Mouse (Mus musculus) hindbrain, embryonic 16.5 days (tissue): ENCODE data around the gene G6pdx. TPM values are rescaled to one million over a fixed set of nuclear protein-coding genes. Genes with fewer than 3 reads are reported as not detected.

Experiments
- ATAC-seq: fragments of 200-750 bp; cut with Nextera tagmentation; 2 replicates; pipeline ENCODE4 v1.8.0; 2017; ENCODE audit warnings: moderate TSS enrichment, moderate library complexity
- H3K27ac ChIP-seq: fragments of 300-500 bp; sonication (generic); 2 replicates; pipeline ENCODE4 v1.5.1; 2014; ENCODE audit warnings: low read depth, mild to moderate bottlenecking, control low read depth, low read length, moderate library complexity
- H3K27me3 ChIP-seq: fragments of 300-500 bp; sonication (generic); replicated peaks from 2 replicates; pipeline ENCODE4 v1.6.1; 2014; ENCODE audit warnings: low read length; ENCODE audit not compliant: control insufficient read depth, insufficient read depth
- H3K36me3 ChIP-seq: fragments of 300-500 bp; sonication (generic); 2 replicates; pipeline ENCODE4 v1.6.1; 2014; ENCODE audit warnings: mild to moderate bottlenecking, low read length, moderate library complexity, mixed read lengths; ENCODE audit not compliant: control insufficient read depth, insufficient read depth
- H3K4me1 ChIP-seq: fragments of 300-500 bp; sonication (generic); 2 replicates; pipeline ENCODE4 v1.6.1; 2014; ENCODE audit warnings: low read depth, low read length; ENCODE audit not compliant: control insufficient read depth, insufficient read depth
- H3K4me2 ChIP-seq: fragments of 300-500 bp; sonication (generic); 2 replicates; pipeline ENCODE4 v1.6.1; 2014; ENCODE audit warnings: mild to moderate bottlenecking, low read length, control low read depth, moderate library complexity
- H3K4me3 ChIP-seq: fragments of 300-500 bp; sonication (generic); 2 replicates; pipeline ENCODE4 v1.5.1; 2014; ENCODE audit warnings: mild to moderate bottlenecking, low read length, control low read depth, moderate library complexity
- H3K9ac ChIP-seq: fragments of 300-500 bp; sonication (generic); 2 replicates; pipeline ENCODE4 v1.6.1; 2014; ENCODE audit warnings: low read depth, mild to moderate bottlenecking, control low read depth, low read length, moderate library complexity
- H3K9me3 ChIP-seq: fragments of 300-500 bp; sonication (generic); 2 replicates; pipeline ENCODE4 v1.6.1; 2014; ENCODE audit warnings: mild to moderate bottlenecking, low read length, moderate library complexity; ENCODE audit not compliant: control insufficient read depth
- WGBS: fragments of 180-500 bp; shearing (Covaris S2); extraction: QIAGEN DNeasy Blood & Tissue Kit; methylation state at CpG from one replicate; pipeline ENCODE4 v1.1.7; 2014; 5-methylcytosine and 5-hydroxymethylcytosine counted together
- polyA plus RNA-seq: library from polyadenylated mRNA; unstranded; fragments of >200 nt; fragmentation: Nextera tagmentation; extraction: Ambion mirVana; gene quantifications from 2 replicates; pipeline ENCODE4 v1.2.1, GENCODE M21; 2015

G6pdx gene
- polyA plus RNA-seq = 46.0 and 50.8 TPM in 2 replicates

DNA sequence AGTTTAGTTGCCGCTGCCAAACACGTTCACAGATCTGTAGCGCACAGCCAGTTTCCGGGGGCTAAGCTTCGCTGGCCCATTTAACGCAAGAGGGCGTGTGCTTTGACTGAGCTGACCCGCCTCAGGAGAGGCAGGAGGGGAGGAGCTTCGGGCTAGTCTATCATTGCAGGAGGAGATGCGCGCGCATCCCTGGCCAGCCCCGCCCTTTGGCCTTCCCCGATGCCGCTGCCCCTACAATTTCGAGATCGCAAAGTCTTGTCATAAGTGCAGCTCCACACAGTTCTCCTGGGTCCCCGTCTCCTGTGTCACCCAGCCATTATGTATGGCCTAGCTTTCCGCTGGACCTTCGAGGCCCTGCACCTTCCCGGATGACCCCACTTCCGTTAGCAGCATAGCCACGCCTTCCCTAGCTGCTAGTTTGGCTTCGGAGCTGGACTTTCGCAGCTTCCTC is at the start of gene G6pdx:
Gene G6pdx (minus strand): TSS at position 369 of the 451 bp plus-strand sequence.
- Histone ChIP-seq H3K9me3 (no peaks in the 10 kb centered on the region), H3K4me1 (peaks cover 7% of the 10 kb centered on the region), H3K36me3 (no peaks in the 10 kb centered on the region), H3K9ac (peak within 1 kb of the TSS; percentile 62), H3K4me3 (peak within 1 kb of the TSS; percentile 57), H3K27me3 (no peaks in the 10 kb centered on the region), H3K27ac (peak within 1 kb of the TSS; percentile 83), H3K4me2 (peak within 1 kb of the TSS; percentile 62)
- 14% methylated on average over 20 of the region's 25 CpGs for WGBS
- ATAC-seq = peak; percentile 88

DNA sequence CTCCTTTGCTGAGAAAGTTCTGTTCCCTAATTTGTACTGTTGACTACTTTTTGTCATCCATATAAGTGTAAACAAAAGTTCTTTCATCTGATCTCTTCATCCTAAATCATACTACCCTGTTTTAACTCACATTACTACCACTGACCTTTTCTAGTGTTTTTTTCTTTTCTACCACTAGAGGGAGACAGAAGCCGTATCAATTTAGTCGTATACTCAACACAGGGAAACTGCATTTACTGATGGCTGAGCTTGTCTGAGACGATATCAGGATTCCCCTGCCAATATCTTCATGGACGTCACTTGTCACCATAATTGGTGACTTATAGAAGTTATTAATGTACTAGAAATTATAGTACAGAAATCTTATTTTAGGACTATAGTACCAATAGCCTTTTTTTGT is 23.8 kb upstream of the G6pdx start:
- Histone ChIP-seq H3K27me3 (no peaks in the 10 kb centered on the region), H3K36me3 (no peaks in the 10 kb centered on the region), H3K9ac (no peak overlapping the region), H3K9me3 (no peaks in the 10 kb centered on the region), H3K4me3 (no peak overlapping the region), H3K27ac (no peak overlapping the region), H3K4me1 (no peaks in the 10 kb centered on the region), H3K4me2 (no peak overlapping the region)
- 11% methylated on average over 4 of the region's 4 CpGs for WGBS
- peak; percentile 90 for ATAC-seq

DNA sequence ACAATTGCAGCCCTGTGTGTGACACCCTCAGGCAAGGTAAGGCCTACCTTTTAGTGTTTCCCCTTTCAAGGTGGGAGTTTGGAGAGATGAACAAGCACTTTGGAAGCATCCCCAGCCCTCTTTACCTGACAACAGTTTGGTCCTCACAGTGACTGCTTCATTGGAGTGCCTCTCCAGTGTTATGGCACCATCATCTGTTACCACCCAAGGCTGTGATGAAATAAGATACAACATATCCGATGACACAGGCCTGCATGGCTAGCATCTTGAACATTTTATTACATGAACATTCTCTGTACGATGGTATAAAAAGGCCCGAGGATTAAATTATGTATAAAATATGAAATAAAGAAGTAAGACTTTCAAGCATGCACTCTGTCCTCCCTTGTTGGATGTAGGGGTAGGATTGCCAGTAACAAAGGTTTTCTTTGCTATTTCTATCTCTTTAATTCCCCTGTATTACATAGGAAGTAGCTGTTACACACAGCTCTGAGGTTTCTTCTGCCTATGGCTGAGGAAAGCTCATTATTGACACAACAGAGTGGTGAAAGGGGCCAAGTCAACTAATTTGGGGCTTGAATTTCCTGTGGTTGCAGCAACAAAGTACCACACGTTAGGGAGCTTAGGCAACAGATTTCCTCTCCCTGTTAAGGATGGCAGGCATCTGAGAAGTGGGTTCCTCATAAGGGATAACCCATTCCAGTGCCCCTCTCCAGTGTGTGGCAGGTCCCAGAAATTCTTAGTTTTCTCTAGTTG is 22.3 kb upstream of the G6pdx start:
- WGBS = 88% methylated on average over 4 of the region's 4 CpGs
- Histone ChIP-seq H3K27me3 (no peaks in the 10 kb centered on the region), H3K27ac (no peak overlapping the region), H3K36me3 (no peaks in the 10 kb centered on the region), H3K4me2 (no peak overlapping the region), H3K9me3 (no peaks in the 10 kb centered on the region), H3K4me1 (no peaks in the 10 kb centered on the region), H3K9ac (no peak overlapping the region), H3K4me3 (no peak overlapping the region)
- ATAC-seq = no peak

DNA sequence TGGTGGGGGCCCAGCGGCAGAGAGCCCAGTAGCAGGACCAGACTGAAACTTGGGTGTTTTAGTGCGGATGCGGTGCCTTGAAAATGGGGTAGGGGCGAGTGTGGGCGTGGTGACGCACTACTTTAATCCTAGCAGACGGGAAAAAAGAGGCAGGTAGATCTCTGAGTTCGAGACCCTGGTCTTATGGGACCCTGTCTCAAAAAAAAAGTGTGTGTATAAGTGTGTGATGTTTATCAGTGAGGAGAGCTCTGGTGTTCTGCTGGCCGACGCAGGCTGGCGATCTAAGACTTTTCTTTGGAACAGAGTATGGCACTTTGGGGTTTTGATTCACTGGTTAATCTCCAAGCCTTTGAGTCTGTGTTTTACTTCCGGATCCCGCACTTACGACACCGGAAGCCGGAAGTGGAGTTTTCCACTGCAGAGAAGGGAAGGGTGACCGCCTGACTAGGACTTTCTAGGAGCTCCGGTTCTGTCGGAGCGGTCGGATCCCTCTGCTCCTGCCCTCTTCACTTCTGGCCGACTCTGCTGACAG is 362 bp upstream of the G6pdx start:
- Histone ChIP-seq H3K4me3 (peak overlapping the region; percentile 57), H3K36me3 (no peaks in the 10 kb centered on the region), H3K27me3 (no peaks in the 10 kb centered on the region), H3K4me1 (peaks cover 7% of the 10 kb centered on the region), H3K27ac (peak overlapping the region; percentile 83), H3K9me3 (no peaks in the 10 kb centered on the region), H3K4me2 (peak overlapping the region; percentile 62), H3K9ac (peak overlapping the region; percentile 62)
- 28% methylated on average over 22 of the region's 22 CpGs for WGBS
- peak; percentile 71 for ATAC-seq

DNA sequence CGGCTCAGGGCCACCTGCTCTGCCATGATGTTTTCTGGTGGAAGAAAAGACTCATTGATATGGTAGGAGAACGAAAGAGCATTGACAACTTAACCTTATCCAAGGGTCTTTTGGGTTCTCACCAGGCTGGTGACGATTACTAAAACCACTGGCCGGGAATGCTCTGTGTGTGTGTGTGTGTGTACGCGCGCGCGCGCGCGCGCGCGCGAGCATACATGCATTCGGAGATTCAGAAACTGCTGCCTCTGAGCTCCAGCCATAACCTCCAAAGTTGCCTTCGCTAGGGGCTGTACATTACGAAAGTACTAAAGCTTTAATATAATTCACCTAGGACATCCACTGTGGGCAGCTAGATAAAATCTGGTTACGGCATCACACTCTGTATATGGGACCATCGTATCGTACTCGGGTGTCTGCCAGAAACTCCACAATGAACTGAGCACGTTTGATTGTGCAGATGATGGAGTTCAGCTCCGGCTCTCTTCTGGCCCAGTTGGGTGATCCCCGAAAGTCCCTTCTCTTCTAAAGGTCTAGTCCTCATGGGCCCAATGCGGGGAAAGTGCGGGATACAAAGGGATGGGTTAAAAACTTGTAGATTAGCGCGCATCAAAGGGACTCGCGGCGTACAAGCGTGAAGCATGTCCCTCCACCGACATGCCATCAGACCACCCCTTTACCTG is 708 bp downstream of the G6pdx start:
- H3K4me3 ChIP-seq = peak overlapping the region; percentile 57
- H3K9ac ChIP-seq = peak overlapping the region; percentile 62
- peak overlapping the region; percentile 83 for H3K27ac ChIP-seq
- H3K4me2 ChIP-seq = peak overlapping the region; percentile 62
- no peaks in the 10 kb centered on the region for H3K36me3 ChIP-seq
- no peaks in the 10 kb centered on the region for H3K9me3 ChIP-seq
- ATAC-seq = peak; percentile 55
- H3K4me1 ChIP-seq = peaks cover 7% of the 10 kb centered on the region
- 13% methylated on average over 35 of the region's 35 CpGs for WGBS
- no peaks in the 10 kb centered on the region for H3K27me3 ChIP-seq

DNA sequence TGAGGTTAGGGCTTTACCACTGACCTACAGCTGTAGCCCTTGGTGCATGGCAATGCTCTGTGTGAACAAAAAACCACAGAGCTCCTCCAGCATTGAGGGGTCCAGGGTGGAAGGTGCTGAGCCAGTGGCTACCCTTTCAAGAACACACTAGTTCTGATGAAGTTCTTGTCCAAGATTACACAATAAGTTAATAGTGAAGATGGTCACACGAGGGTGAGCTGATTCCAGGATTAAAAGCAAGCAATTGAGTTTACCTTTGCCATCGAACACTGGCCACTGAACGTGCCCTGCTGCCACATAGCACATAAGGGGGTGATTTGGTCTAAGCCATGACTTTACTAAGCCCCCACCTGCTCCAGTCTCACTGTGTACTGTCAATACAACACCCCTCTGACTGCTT is 1.9 kb downstream of the G6pdx start:
- no peak overlapping the region for H3K27ac ChIP-seq
- no peaks in the 10 kb centered on the region for H3K9me3 ChIP-seq
- H3K4me1 ChIP-seq = peaks cover 7% of the 10 kb centered on the region
- 83% methylated on average over 3 of the region's 3 CpGs for WGBS
- H3K27me3 ChIP-seq = no peaks in the 10 kb centered on the region
- ATAC-seq = no peak
- H3K9ac ChIP-seq = no peak overlapping the region
- H3K4me2 ChIP-seq = no peak overlapping the region
- H3K4me3 ChIP-seq = no peak overlapping the region
- H3K36me3 ChIP-seq = no peaks in the 10 kb centered on the region

DNA sequence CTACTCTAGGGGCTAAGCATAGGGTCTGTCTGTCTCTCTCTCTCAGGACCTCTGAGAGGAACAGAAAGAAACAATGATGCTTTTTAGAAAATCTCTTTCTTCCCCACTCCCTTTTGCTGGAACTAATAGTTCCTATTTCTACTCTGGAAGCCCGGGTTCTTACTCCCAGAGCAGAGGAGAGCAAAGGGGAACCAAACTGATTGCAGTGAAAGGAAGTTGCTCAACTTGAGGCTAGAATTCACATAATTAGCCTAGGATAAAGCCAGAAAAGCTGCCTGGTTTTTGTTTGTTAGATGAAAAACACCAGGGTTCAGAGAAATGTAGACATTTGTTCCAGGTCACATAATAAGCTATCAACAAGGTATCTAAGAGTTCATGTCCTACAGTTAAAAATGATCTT is 2.7 kb downstream of the G6pdx start:
- Histone ChIP-seq H3K4me2 (no peak overlapping the region), H3K4me1 (peaks cover 7% of the 10 kb centered on the region), H3K36me3 (no peaks in the 10 kb centered on the region), H3K27me3 (no peaks in the 10 kb centered on the region), H3K9ac (no peak overlapping the region), H3K27ac (no peak overlapping the region), H3K4me3 (no peak overlapping the region), H3K9me3 (no peaks in the 10 kb centered on the region)
- no peak for ATAC-seq
- WGBS = 58% methylated on average over 1 of the region's 1 CpGs

DNA sequence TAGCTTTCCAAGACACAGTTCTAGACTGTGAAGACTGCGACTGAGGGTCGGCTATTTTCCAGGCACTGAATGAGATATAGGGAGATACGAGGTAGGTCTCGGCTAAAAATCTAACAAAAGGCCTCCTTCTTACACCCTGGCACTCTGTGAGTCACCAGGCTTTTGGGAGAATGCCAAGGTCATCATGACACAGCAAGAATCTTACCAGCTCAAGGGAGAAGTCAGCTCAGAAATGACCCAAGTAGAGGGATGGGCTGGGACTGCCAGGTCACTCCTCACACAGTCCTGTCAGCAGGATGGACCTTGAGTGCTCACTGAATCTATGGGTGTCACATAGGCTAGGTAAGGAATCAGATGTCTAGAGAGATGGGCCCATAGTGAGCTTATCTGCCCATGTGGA is 3.8 kb downstream of the G6pdx start:
- H3K27me3 ChIP-seq = no peaks in the 10 kb centered on the region
- no peak for ATAC-seq
- no peak overlapping the region for H3K4me3 ChIP-seq
- H3K36me3 ChIP-seq = no peaks in the 10 kb centered on the region
- no peak overlapping the region for H3K27ac ChIP-seq
- H3K9ac ChIP-seq = no peak overlapping the region
- peaks cover 5% of the 10 kb centered on the region for H3K4me1 ChIP-seq
- H3K4me2 ChIP-seq = no peak overlapping the region
- WGBS = 80% methylated on average over 4 of the region's 4 CpGs
- H3K9me3 ChIP-seq = no peaks in the 10 kb centered on the region

DNA sequence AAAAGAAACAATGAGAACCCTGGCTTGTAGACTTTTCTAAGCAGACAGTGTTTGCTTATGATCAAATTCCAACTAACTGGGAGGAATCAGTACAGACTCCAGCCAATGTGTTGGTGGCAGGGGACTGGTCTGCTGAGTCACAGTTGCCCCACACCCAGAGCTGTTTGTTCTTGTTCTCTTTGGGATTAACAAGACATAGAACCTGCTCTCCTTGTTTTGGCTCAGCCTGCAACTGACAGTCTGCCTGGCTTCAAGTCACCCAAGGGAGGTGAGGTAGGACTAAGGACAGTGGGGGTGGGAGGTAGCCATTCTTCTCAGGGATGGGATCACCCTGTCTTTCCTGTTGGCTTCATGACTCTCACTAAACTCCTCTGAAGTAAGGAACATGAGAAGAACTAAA is 4.6 kb downstream of the G6pdx start:
- Histone ChIP-seq H3K4me2 (no peak overlapping the region), H3K4me1 (peaks cover 3% of the 10 kb centered on the region; the same call in 1 of the 2 replicates), H3K9me3 (no peaks in the 10 kb centered on the region), H3K4me3 (no peak overlapping the region), H3K9ac (no peak overlapping the region), H3K36me3 (no peaks in the 10 kb centered on the region), H3K27me3 (no peaks in the 10 kb centered on the region), H3K27ac (no peak overlapping the region)
- ATAC-seq = no peak
